Mouse (Mus musculus): ENCODE measurements around the gene Armc6. TPM values are rescaled to one million over a fixed set of nuclear protein-coding genes. Genes with fewer than 3 reads are reported as not detected.

Armc6 gene
- total RNA-seq, 2 experiments from 2014 or later, result 84.6 to 85.4 TPM

- no peak for DNase-seq (ENCODE audit: extremely low spot score in 1 of 2, low spot score in 2 of 2)
- intact Hi-C loops (cut with DNase I), result no loop called here
Measured at GRCm38 (mm10) chr8:70204757-70205156, 29.5 kb downstream of the Armc6 start.

DNA sequence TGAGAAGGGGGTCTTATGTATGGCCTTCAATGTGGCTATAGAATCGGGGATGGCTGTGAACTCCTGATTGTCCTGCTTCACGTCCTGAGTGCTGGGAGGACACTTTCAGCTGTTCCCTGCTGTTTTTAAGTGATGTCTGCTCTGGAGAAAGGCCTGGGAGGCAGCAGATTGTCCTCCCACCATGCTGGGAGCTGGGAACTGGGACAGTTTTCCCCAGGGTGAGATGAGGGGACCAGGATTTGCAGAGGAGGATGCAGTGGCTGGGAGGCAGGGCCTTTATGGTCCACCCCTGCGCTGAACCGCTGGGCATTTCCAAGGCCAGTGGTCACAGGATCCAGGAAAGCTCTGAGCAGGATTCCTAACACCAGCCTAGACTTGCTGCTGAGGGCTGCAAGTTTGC lies 31.2 kb downstream of the Armc6 start:
- intact Hi-C loops (cut with DNase I), result no loop called here
- DNase-seq (ENCODE audit: extremely low spot score in 1 of 2, low spot score in 2 of 2), result peak in 1 of 2 experiments; percentile 22

- intact Hi-C loops (cut with DNase I), result no loop called here
- DNase-seq (ENCODE audit: extremely low spot score in 1 of 2, low spot score in 2 of 2), result no peak
Measured at GRCm38 (mm10) chr8:70201417-70201816, 32.8 kb downstream of the Armc6 start.

DNA sequence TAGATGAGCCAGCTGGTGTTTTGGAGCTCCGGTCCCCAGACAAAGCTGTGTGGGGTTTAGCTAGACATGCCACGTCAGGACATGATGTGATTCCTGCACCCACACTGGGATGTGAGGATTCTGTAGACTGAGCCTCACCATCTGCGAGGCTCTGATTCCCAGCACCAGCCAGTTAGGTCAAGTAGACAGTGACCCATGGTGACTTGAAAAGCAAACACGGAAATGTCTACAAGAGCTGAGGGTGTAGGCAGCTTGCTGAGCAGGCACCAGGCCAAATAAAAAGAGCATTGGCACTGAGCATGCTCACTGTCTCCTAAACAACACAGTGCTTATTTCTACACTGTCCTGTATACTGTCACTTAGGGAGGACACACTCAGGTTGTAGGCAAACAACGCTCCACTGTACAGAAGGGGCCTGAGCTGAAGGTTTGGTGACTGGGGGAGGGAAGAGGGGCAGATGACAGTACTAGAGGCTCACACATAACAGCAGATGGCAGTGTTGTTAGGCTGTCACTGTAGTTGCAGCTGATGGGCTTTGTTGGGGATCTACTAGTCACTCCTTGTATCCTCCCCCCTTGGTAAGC lies 34.1 kb downstream of the Armc6 start:
- intact Hi-C loops (cut with DNase I), result no loop called here
- DNase-seq (ENCODE audit: extremely low spot score in 1 of 2, low spot score in 2 of 2), result no peak

GRCm38 (mm10) chr8:70197603-70198002 lies 36.7 kb downstream of the Armc6 start:
- DNase-seq (ENCODE audit: extremely low spot score in 1 of 2, low spot score in 2 of 2), result no peak
- intact Hi-C loops (cut with DNase I), result no loop called here

DNA sequence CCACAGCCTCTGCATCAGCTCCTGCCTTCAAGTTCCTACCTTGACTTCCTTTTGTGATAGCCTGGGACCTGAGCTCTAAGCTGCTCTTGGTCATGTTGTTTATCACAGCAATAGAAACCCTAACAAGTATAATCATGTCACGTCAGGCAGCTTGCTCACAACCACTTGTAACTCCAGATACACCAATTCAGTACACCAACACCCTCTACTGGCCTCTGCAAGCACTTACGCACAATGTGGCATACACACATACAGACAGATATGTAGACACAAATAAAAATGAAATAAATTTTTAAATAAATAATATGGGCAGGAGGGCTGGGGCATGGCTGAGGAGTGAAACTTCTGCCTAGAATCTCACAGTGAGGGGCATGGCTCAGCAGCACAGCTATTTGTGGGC lies 38.5 kb downstream of the Armc6 start:
- no peak for DNase-seq (ENCODE audit: extremely low spot score in 1 of 2, low spot score in 2 of 2)
- intact Hi-C loops (cut with DNase I), result no loop called here

- no peak for DNase-seq (ENCODE audit: extremely low spot score in 1 of 2, low spot score in 2 of 2)
- intact Hi-C loops (cut with DNase I), result no loop called here
Measured at GRCm38 (mm10) chr8:70194191-70194590, 40.1 kb downstream of the Armc6 start.

- DNase-seq (ENCODE audit: extremely low spot score in 1 of 2, low spot score in 2 of 2), result no peak
- intact Hi-C loops (cut with DNase I), result no loop called here
Measured at GRCm38 (mm10) chr8:70193238-70193637, 41.0 kb downstream of the Armc6 start.

DNA sequence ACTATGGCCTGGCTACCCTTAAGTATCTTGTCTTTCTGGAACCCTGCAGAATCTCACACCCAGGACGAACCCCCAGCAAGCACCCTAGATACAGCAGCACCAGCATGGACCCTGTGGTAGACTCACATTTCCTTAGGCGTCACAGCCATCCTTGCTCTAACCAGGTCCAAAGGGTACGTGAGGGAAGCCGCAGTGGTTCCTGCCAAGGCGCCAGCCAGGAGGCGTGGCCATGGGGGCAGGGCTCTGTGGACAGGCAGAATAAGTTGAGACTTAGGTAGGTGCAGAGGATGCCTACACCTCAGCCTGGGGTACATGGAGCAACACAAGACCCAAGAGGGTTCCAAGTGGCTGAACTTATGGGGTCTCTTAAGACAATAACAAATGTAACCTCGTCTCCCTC lies 45.6 kb downstream of the Armc6 start:
- DNase-seq (ENCODE audit: extremely low spot score in 1 of 2, low spot score in 2 of 2), result no peak
- intact Hi-C loops (cut with DNase I), result no loop called here

- no peak for DNase-seq (ENCODE audit: extremely low spot score in 1 of 2, low spot score in 2 of 2)
- intact Hi-C loops (cut with DNase I), result no loop called here
Measured at GRCm38 (mm10) chr8:70183194-70183593, 51.1 kb downstream of the Armc6 start.

GRCm38 (mm10) chr8:70181903-70182252 lies 52.4 kb downstream of the Armc6 start:
- DNase-seq (ENCODE audit: extremely low spot score in 1 of 2, low spot score in 2 of 2), result no peak
- intact Hi-C loops (cut with DNase I), result no loop called here

- DNase-seq (ENCODE audit: extremely low spot score in 1 of 2, low spot score in 2 of 2), result no peak
- intact Hi-C loops (cut with DNase I), result no loop called here
Measured at GRCm38 (mm10) chr8:70181212-70181902, 52.9 kb downstream of the Armc6 start.

DNA sequence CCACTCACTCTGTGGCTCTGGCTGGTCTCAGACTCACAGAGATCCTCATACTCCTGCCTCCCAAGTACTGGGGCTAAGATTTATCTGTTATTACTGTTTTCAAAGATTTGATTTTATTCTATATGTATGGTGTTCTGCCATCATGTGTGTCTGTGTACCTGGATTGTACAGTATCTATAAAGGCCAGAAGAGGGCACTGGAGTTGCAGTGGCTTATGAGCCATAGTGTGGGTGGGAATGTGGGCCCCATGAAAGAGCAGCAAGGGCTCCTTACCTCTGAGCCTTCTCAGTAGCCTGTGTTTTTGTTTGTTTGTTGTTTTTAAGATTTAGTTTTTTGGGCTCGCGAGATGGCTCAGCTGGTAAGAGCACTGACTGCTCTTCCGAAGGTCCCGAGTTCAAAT lies 55.2 kb downstream of the Armc6 start:
- intact Hi-C loops (cut with DNase I), result no loop called here
- DNase-seq (ENCODE audit: extremely low spot score in 1 of 2, low spot score in 2 of 2), result no peak

DNA sequence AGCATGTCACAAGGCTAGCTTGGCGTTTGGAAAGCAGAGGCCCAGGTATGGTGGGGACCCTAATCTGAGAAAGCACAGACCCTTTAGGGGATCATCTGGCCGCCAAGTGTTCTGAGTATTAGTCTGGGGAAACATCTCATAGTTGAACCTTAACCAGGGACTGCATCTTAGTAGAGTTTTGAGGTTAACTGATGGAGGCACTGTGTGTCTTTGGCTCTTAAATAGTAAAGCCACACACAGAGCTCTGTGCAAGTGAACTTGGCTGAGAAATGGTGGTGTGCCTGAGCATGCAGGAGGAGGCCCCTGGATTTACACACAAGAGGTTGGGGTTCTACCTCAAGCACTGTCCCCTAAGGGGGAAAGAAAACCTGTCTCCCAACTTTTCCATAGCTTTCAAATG lies 56.0 kb downstream of the Armc6 start:
- intact Hi-C loops (cut with DNase I), result no loop called here
- DNase-seq (ENCODE audit: extremely low spot score in 1 of 2, low spot score in 2 of 2), result no peak

- intact Hi-C loops (cut with DNase I), result no loop called here
- no peak for DNase-seq (ENCODE audit: extremely low spot score in 1 of 2, low spot score in 2 of 2)
Measured at GRCm38 (mm10) chr8:70174079-70174478, 60.2 kb downstream of the Armc6 start.

- no peak for DNase-seq (ENCODE audit: extremely low spot score in 1 of 2, low spot score in 2 of 2)
- intact Hi-C loops (cut with DNase I), result no loop called here
Measured at GRCm38 (mm10) chr8:70173320-70173719, 60.9 kb downstream of the Armc6 start.

DNA sequence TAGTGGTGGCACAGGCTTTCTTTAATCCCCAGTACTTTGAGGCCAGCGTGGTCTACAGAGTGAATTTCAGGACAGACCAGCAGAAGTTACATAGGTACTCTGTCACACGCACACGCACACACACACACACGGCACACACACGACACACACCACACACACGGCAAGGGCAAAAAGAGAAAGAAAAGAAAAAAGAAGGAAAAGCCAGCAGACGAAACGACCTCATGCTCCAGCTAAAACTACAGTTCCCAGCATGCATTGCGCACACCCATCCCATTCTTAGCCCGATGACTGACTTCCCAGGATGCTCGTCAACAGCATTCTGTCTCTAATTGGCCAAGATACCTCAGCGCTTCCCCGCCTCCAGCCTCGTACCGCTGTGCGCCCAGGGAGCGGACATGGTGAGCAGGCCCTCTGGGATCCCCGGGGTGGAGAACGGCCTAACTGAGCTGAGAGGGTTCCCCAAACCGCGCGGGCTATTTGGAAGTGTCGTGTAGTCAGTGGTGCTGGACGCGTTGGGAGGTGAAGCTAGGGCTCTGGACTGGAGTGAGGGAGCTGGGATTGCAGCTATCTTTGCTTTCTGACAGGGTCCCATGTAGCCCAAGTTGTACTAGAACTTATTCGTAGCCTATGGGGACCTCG lies 62.1 kb downstream of the Armc6 start, which contains the start of gene Tmem161a:
TSS of gene Tmem161a (plus strand) at position 314 of the 639 bp plus-strand sequence.
- peak; percentile 93 to 94 for DNase-seq (ENCODE audit: extremely low spot score in 1 of 2, low spot score in 2 of 2)
- intact Hi-C loops (cut with DNase I), result no loop called here

GRCm38 (mm10) chr8:70171240-70171639 lies 63.0 kb downstream of the Armc6 start:
- no peak for DNase-seq (ENCODE audit: extremely low spot score in 1 of 2, low spot score in 2 of 2)
- intact Hi-C loops (cut with DNase I), result no loop called here

GRCm38 (mm10) chr8:70170748-70171147 lies 63.5 kb downstream of the Armc6 start:
- intact Hi-C loops (cut with DNase I), result no loop called here
- DNase-seq (ENCODE audit: extremely low spot score in 1 of 2, low spot score in 2 of 2), result no peak
